Mouse (Mus musculus): ENCODE data around the gene Coq10b.

DNA sequence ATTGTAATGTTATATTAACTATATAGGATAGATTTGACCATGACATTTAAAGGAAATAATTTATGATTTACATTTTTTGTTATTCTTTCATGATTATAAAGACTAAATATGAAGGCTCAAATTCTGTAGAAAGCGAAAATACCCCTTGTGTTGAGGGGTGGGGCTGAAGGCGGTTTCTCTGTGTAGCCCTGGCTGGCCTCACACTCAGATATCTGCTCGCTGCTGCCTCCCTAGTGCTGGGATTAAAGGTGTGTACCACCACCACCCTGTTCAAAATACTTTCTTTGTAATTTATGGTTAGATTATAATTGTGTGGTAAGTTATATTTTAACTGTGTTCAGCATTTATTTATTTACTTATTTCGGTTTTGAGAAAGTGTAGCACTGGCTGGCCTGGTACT is 9.2 kb downstream of the Coq10b start:
- TF ChIP-seq TAL1 (IDR thresholded peaks at IDR 0.05; ENCODE audit: low read length): no peak
- no peak for TF ChIP-seq GATA1 (IDR thresholded peaks at IDR 0.05; ENCODE audit: low read length)
